Mouse (Mus musculus): Measurements from ENCODE around the gene Gm20683.
A peak's percentile ranks its signal among the peaks of the same experiment; 100 is the strongest.

Gene Gm20683

DNA sequence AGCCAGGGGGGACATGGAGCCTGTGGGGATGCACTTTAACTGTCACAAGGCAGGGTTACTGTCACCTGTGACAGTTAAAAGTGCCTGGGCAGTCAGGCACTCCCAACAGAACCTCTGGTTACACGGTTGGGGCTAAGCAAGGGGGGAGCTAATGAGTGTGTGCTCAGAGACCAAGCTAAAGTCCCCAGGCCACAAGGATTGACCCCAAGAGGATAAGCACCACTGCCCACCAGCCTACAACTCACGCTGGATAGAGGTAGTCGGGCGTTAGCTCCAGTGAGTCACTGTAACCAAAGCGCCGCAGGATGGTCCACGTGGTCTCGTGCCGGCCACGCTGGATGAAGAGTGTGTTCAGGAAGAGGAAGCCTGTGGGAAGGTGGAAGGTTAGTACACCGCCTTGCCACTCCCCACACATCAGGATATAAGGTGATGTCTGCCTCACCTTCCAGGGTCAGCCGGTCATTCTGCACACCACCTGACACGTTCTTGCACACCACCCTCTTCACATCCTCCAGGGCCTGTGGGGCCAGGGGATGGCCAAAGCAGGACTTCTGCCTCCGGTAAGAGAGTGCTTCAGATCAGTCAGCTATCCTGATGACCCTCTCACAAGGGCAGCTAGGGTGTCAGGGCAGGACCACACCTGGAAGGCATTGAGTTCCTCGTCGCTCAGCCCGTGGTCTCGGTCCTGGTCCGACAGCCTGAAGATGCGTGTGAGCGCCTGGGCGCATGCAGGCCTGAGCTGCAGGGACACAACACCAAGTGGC, at the start of gene Gm20683:
Gene Gm20683 (minus strand): TSS at position 647 of the 764 bp plus-strand sequence.
- no peak for DNase-seq

DNA sequence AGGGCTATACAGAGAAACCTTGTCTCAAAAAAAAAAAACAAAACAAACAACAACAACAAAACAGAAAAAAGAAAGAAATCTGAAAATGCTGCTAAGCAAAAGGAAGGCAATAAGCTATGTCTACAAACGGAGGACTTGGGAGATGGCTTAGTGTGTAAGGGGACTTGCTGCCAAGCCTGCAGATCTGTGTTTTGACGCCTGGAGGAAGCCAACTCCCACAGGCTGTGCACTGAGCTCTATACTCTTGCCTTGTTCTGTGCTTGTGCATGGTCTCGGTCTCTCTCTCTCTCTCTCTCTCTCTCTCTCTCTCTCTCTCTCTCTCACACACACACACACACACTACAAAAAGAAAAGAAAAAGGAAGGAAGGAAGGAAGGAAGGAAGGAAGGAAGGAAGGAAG, 47.3 kb upstream of the Gm20683 start:
- no peak for DNase-seq

DNA sequence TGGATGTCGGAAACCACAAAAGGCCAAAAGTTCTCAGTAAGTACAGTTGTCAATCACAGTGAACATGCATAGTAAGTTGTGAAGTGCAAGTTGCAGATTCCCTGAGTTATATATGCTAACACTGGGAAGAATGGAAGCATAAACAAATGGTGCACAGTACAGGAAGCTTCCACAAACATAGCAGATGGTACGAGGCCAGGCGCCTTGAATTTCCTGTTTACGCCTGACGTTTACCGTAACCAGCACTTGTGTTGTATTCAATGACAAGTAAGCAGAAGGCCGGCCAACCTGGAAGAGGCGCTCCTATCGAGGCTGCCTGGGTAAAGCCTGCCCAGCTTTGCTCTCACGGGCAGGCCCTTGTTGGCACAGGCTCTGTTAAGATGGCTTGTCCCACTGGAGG, 45.9 kb upstream of the Gm20683 start:
- no peak for DNase-seq

DNA sequence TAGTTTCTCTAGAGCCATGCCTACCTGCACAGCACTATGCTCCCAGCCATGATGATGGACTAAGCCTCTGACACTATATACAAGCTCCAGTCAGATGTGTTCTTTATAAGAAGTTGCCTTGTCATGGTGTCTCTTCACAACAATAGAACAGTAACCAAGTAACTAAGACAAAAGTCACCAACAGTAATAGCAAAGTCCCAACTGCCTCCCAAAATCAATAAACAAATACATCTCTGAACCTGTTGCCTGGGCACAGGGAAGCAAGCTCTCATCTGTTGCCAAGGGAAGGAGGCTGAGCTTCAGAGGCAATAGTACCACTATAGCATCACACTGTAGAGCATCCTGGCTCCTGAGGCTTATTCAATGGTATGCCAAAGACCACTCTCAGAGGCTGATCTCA, 45.2 kb upstream of the Gm20683 start:
- no peak for DNase-seq

DNA sequence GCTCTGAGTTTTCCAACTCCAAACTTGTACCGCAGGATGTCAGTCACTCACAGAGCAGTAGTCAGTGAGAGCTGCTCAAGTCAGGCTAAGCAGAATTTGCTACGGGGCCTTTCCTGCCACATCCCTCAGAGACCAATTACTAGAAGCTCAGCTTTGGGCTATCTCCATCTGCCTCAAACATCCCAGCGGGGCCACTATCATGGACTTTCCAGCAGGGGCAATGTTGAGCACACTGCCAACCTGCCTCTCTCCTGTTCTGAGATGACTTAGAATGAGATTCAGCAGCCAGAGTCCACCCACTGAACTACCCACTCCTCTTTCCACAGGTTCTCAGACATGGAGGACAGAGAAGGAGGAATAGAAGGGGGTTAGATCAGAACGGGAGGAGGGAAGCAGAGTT, 44.1 kb upstream of the Gm20683 start:
- DNase-seq: peak; percentile 38

DNA sequence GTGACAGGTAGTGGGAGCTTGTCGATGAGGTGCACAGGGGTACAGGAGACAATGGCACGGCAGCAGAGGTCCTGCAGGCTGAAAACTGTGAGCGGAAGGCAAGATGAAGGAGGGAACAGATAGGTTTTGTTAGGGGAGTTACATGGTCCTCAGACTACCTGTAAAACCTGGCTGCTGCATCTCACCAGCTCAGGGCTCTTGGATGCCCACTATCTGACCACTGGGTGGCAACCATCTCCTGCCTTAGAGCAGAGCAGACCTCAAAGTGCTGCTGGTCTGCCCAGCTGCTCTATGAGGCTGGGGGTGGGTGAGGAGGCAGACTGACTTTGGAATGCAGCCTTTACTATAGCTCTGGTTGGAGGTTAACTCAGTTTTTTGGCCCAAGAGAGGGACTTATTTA, 42.3 kb upstream of the Gm20683 start:
- DNase-seq: no peak

DNA sequence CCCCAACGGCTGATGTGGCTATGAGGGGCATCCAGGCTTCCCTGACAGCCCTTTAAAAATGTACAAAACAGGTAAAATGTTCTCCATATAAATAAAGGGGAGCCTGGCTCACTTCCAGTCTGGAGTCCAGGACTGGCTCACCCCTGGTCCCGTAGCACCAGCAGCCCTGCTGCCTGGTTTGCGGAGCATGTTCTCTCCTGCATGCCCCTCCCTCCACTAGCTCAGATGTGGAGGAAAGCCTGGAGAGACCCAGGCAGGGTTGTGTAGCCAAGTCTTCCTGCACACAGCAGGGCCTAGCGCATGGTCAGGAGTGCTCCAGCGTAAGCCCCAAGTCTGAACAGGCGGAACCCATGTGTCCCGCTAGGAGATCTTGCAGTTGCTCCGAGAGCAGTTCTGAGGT, 41.7 kb upstream of the Gm20683 start:
- no peak for DNase-seq

DNA sequence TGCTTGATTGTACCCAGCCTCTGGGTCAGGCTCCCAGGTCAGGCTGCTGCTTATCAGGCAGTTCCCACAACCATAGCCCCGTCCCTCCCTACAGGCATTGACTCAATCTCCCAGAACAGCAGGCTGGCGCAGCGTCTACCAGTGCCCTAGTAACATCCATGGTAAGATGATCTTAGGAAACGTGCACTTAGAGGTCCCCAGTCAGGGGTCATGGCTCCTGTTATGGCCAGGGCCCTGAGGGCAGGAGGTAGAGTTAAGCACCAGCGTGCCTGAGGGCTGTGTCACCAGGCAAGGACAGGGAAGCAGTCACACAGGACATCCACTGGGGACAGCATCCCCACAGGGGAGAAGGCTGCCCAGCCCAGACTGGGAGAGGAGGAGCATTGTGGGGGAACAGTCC, 40.7 kb upstream of the Gm20683 start:
- DNase-seq: no peak

DNA sequence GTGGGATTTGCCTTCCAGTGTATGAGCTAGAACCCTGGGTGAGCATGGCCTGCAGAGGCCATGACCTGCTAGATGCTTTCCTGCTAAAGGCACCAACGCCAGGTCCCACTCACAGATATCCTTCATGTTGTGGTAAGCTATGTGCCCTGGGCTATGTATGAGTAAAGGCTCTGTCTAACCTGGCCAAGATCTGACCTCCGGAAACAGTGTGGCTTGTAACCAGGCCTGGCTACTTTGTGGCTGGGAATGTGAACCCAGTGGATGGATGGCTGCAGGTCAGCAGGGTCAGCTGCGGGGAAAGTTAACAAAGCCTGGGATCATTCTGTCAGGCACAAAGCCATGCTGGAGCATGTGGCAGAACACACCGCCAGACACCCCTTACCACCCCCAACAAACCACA, 40.1 kb upstream of the Gm20683 start:
- DNase-seq: no peak

DNA sequence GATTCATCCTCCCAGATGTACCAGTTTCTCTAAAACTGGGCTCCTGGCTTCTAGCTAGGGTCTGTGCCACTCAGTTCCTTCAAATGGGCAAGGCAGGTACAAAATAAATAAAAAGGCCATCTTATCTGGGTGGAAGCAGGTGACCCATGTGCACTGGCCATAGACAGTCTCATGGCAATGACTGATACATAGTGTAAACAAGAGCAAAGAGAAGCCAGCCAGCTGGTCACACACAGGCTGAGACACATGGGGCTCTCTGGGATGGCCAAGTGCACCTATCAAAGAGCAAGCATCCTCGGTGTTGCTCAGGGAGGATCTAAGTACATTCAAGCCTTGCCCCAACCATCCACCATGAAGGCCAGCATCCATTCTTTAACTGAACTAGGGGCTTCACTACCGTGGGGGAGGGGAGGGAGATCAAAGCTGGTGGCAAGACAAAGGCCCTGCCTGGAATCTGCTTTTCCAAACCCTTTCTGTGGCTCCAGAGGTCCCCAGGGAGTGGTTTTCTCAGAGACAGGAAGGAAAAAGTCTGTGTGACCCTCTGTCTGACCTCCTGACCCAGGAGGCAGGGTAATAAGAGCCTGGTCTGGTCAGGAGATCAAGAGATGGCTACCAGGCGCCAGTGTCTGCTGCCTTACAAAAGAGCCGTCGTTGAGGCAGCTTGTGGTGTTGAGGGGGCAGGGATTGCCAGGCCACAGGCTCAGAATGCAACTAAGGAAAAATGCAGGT, 39.5 kb upstream of the Gm20683 start:
- no peak for DNase-seq

DNA sequence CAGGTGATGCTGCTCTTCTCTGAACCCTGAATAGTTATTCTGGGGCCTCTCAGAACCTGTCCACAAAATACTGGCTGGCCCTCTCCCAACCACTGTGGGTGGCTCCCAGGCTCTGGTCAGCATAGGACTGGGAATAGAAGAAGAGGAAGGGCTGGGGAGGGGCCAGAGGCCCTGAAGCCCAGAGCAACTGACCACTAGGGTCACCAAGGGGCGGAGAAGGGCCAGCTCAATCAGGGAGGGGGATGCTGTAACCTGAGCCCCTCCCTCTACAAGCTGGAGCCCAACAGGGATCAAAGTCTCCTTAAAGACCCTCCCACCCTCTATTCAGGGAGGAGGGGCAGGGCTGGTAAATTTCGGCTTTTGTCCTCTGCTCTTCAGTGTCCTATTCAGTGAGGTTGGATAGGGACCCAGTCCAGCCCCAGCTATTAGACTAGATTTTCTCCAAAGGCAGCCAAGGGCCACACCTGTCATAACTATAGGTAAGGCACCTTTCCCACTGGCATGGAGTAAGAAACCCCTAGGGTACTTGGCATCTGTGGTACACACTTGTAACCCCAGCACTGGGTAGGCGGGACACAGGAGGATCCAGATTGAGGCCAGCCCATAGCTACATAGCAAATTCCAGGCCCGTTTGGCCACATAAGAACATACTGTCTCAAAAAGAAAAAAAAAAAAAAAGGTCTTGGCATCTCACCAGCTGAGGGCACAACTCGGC, 38.8 kb upstream of the Gm20683 start, which contains the start of gene Wfikkn1:
Gene Wfikkn1 (minus strand): TSS at position 663 of the 715 bp plus-strand sequence.
- no peak for DNase-seq

DNA sequence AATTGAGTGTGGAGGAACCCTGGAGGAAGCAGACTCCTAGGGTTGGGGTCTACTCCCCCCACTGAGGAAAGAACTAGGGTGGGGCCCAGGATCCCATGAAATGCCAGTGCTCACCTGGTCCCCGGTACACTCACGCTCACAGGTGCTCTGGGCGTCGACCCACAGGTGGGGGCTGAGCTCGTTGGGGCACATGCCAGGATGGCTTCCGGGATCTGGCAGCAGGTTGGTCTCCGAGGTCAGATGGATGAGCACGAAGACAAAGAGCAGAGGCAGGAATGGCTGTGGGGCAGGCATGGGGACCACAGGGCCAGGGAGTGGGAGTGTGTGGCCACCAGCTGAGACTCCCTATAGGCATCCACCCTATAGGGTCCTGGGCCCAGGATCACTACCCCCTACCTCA, 38.2 kb upstream of the Gm20683 start:
- no peak for DNase-seq

DNA sequence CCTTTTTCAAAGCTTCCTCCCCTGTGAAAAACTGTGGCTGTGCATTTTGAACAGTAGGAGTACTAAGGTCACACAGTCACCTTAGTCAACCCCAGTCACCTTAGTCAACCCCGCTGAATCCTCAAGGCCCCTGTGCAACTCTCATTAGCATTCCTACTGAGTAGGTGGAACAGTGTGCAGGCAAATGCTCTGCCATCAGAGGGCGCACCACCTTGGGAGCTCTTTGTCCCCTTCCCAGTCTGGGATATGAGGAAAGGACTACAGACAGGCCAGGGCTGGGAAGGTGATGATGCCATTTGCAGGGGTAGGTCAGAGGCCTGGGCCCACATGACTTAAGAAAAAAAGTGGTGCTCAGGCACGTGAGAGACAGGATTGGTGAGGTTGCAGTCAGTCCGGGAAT, 37.7 kb upstream of the Gm20683 start:
- DNase-seq: peak; percentile 85

DNA sequence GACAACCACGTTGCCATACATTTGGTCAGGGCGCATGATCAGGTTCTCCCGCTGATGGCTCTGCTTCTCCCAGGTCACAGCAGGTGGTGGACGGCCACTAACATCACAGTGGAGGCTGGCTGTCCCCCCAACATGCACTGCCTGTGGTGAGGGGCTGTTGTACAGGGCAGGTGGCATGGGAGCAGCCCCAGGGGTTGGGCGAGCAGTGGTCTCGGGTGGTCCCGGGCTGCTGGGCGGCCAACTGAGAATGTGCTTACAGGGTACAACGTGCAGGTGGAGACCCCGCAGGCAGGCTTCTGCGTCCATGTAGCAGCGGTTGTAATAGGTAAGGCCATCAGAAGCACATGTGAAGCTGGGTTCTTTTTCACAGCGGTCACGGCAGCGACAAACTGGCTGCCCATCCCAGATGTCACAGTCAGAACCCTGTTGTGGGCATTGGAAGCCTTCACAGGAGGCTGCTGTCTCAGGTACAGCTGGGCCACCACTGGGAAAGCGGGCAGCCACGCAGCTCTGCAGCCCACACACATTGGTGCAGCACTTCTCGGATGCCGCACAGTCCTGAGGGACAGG, 37.1 kb upstream of the Gm20683 start:
- DNase-seq: no peak

DNA sequence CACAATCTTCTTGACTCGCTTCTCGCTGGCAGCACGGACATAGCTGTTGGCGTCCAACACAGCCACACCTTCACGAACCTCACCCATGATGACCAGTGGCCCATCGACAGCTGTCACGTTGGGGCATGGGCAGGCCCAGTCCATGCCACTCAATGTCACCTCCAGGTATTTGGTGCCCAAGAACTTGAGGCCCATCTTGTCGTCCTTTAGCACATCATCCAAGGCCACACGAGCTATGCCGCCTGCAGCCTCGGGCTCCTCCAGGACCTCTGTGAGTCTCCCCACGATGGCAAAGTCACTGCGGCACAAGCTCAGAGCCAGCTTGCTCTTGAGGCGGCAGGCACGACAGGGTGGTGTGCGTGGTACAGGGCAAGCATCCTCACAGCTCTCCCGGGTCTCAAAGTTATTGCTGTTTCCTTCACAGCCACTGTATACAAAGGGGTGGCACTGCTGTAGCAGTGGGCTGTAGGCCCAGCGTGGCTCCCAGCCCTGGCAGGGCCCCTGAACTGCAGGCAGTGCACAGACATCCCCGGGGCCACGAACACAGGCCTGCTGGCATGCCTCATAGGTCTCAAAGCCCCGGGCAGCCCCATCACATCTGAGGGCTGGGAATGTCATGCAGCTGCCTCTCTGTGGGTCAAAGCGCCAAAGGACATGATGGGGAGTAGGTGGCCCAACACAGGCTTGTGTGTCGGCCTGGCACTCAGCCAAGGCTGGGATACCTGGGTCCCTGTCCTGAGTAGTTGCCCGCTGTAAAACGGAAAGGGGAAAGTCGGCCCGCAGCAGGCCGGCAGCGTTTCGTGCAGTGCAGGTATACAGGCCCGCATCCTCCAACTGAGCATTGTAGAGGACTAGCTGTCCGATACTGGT, 36.4 kb upstream of the Gm20683 start:
- DNase-seq: no peak

DNA sequence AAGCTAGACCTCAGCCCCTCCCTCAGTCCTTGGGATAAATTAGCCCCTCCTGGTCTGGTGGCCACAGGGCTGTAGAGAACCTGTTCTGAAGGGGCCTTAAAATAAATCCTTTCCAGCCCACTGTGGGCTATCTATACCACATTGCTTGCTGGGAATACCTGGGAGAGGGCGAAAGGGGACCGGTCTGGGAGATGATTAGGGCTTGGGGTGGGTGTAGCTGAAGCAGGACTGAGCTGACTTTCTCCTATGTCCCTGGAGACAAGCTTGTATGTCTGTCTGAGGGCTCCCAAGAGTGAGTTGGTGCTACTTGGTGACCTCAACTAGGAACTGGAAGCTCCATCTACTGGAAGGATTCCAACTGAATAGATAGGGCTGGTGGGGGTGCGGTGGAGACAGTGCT, 35.5 kb upstream of the Gm20683 start:
- no peak for DNase-seq

DNA sequence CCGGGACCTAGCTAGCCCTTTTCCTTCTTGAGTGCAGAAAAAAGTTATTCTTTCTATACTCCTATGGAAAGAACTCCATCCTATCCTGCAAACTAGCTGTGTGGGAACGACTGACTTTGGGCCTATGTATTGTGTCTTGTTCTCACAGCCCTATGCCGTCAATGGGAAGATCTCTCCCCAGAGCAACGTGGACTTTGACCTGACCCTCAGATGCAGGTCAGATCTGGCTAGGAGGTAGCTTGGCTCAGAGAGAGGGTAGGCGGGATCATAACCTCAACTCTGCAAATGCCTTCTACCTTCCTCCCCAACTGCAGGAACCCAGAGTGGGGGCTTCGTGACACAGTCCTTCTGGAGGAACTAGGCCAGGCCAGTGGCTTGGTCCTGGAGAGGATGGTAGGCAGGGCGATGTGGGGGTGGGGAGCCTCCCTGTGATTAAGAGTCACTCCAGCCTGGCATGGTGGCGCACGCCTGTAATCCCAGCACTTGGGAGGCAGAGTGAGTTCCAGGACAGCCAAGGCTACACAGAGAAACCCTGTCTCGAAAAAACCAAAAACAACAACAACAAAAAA, 34.9 kb upstream of the Gm20683 start:
- peak; percentile 85 for DNase-seq

DNA sequence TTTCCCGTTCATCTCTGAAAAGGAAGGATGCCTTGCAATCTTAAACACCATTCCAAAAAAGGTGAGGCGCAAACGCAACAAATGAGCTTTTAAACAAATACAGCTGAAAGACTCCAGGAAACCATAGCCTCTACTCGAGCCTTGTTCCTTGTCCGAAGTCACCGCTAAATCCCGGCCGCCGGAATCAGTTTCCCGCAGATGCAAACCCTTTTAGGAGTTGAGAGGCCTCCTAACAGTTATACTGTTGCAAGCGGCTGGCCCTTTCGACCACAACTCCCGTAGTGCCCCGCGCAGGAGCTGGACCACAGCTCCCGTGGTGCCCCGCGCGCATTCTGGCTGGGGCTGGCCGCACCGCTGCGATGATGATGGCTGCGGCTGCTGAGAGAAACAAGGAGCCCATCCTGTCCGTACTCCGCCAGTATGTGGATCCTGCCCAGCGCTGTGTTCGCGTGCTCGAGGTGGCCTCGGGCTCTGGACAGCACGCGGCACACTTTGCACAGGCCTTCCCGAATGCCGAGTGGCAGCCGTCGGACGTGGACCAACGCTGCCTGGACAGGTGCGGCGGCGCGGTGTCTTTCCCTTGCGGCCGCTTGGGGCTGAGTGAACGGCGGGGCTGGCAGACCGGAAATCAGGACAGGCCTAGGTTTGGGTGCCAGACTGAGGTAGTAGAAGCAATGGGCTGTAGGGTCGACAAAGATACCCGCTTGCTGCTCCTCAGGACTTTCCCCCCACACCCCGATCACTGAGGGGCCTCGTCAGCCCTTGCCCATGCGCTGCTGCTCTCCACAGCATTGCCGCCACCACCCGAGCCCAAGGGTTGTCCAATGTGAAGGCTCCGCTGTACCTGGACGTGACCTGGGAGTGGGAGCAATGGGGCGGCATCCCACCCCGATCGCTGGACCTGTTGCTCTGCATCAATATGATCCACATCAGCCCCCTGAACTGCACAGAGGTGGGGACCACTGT, 33.9 kb upstream of the Gm20683 start:
- peak; percentile 89 for DNase-seq

DNA sequence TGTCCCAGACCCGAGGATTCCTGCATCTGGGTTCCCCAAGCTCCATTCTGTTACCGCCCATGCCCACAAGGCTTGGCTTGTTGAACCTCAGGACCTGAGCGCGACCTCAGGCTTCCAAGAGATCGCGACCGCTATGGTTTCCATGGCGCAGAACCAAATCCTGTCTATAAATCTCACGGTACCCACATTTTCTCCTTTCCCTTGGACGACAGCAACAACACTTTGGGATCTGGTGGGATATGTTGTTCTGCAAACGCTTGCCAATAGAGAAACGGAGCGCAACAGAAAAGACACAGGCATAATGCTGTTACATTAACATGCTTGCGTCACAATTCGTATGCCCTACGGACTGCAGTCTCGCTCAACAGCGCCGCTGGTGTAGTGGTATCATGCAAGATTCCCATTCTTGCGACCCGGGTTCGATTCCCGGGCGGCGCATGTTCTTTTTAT, 33.2 kb upstream of the Gm20683 start, which contains the start of gene Mettl26:
Gene Mettl26 (plus strand): TSS at position 354 of the 450 bp plus-strand sequence.
- DNase-seq: peak; percentile 90

DNA sequence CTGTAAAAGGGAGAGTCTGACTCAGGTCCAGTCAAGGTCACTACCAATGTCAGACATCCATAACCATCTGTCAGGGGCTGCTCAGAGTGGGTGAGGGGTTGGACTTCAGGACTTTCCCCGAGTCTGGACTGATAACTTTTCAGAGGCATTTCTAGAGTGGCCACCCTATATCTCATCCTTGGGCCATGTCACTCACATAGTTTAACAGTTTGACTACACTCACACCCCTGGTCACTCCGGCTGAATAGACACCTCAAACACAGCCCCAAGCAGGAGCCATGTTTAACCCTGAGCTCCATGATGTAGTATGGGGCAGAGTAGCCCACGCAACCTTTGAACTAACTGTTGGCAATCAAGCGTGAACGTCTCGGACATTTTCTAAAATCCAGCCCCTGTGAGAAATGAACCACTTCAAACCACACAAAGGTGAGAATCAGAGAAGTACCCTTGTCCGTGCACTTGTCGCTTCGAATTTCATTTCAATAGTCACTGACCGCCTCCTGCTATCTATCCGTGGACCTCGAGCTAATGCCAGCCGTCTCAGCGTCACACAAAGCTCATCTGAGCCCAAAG, 32.7 kb upstream of the Gm20683 start:
- peak; percentile 59 for DNase-seq

All from kidney, adult 11 months (tissue).